Mouse (Mus musculus) embryonic fibroblast, embryonic 13.5 days (primary cell): ENCODE measurements around the gene Napsa. TPM values are rescaled to one million over a fixed set of nuclear protein-coding genes. Genes with fewer than 3 reads are reported as not detected.

Experiments
- H3K27ac ChIP-seq: 2 replicates; pipeline ENCODE4 v1.5.1; 2012; ENCODE audit warnings: low read length, control low read depth, inconsistent platforms; ENCODE audit not compliant: insufficient read depth
- H3K4me1 ChIP-seq: 2 replicates; pipeline ENCODE4 v1.6.1; 2011; ENCODE audit warnings: low read length; ENCODE audit not compliant: control insufficient read depth, insufficient read depth
- H3K4me3 ChIP-seq: 2 replicates; pipeline ENCODE4 v1.5.1; 2011; ENCODE audit warnings: mild to moderate bottlenecking, control low read depth, low read length; ENCODE audit not compliant: insufficient read depth
- CTCF ChIP-seq: IDR thresholded peaks from 2 replicates; pipeline ENCODE4 v1.5.1; 2011; ENCODE audit warnings: mild to moderate bottlenecking, control low read depth, low read length, moderate library complexity, borderline replicate concordance; ENCODE audit not compliant: insufficient read depth
- POLR2A ChIP-seq: IDR thresholded peaks from 2 replicates; pipeline ENCODE4 v1.6.1; 2011; ENCODE audit warnings: low read depth, mild to moderate bottlenecking, control low read depth, low read length, moderate library complexity
- polyA plus RNA-seq: library from polyadenylated mRNA; stranded (reverse); fragments of >200 nt; gene quantifications from 2 replicates; pipeline ENCODE4 v1.2.4, GENCODE M21; 2011; ENCODE audit warnings: low read depth; ENCODE audit not compliant: missing spikeins, insufficient read length

The Napsa gene
- polyA plus RNA-seq, 1 experiment = not detected

DNA sequence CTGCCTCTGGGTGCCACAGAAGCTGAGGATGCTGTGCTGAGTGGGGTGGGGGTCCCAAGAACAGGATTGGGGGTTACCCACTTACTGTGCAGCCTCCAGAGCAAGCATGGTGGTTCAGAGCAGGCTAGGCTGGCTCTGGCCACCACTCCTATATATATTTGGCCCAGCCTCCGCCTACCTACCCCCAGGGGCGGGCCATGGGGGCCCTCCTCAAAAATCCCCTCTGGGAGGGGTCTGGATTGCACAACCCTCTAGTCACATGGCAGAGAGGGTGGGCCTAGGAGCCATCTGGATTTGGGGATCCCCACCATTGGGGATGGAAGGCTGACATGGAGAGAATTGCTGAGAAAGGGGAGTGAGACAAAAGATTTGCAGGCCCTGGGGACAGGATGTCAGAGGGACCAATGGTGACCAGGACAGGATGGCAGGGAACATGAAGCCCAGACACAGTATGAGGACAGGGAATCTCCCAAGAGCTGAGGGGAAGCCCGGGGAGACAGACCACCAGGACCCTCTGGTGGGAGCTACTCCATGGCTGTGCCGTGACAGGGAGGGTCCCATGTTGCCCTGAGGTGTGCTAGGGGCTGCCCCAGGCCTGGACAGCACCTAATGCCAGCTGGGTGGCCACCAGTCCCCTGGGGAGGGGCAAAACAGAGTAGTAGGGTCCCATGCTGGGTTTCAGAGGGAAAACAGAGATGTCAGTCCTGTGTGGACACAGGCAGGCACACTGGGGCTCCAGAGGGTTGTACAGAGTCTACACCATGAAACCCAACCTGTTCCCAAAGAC lies 40.0 kb upstream of the Napsa start, which contains the start of gene Spib:
Spib (minus strand) TSS at position 126 of the 787 bp plus-strand sequence.
- TF ChIP-seq CTCF (no peak), POLR2A (no peak)
- no peaks in the 10 kb centered on the region for H3K4me1 ChIP-seq
- H3K4me3 ChIP-seq = no peak within 1 kb of the TSS
- H3K27ac ChIP-seq = no peak within 1 kb of the TSS

DNA sequence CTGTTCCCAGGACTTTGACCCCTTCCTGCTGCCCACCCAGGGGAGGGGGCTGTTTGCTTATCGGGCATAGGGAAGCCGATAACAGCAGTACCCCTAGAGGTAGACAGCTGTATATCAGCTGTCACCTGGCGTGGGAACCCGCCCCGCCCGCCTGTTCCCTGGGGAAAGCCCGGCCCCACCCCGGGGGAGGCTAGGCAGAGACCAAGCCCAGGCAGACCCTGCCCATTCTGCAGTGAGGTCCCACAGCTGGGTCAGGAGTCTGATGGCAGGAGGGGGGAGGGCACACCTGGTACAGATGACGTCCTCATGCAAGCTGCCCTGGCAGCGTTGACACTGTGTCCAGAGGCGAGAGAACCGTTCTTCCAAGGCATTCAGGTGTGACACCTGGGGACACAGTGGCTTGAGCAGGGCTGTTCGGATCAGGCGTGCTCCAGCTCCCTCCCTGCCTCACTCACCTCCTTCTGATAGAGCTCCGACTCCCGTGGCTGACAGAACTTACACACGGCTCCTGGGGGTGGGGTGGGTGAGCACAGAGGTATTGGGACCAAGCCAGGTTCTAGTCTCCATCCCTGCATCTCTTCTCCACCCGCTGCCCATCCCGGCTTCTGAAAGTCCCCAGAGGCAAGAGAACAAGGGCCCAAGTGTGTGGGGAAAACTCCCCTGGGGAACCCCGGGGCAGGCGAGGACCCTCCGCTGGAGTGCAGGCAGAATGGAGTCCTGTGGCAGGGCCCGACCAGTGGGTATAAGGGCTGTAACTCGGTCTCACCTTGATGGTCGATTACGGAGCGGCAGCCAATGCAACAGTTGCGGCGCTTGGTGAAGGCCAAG lies 39.0 kb upstream of the Napsa start:
- H3K4me1 ChIP-seq = no peaks in the 10 kb centered on the region
- no peak overlapping the region for H3K4me3 ChIP-seq
- TF ChIP-seq CTCF = no peak
- no peak for TF ChIP-seq POLR2A
- no peak overlapping the region for H3K27ac ChIP-seq

DNA sequence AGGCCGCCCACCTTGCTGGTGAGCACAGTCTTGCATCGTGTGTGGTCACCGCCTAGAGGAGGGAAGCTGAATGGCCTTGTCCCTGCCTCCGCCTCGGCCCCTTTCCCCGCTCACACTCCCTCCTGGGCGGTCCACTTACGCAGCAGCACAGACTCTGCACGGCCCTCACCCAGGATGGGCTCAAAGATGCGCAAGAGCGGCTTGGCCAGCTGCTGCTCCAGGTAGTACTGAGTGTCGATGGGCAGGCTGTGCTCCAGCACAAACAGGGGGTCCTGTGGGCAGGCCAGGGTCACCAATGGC lies 38.5 kb upstream of the Napsa start:
- TF ChIP-seq CTCF (no peak), POLR2A (no peak)
- H3K4me3 ChIP-seq = no peak overlapping the region
- no peak overlapping the region for H3K27ac ChIP-seq
- H3K4me1 ChIP-seq = no peaks in the 10 kb centered on the region

DNA sequence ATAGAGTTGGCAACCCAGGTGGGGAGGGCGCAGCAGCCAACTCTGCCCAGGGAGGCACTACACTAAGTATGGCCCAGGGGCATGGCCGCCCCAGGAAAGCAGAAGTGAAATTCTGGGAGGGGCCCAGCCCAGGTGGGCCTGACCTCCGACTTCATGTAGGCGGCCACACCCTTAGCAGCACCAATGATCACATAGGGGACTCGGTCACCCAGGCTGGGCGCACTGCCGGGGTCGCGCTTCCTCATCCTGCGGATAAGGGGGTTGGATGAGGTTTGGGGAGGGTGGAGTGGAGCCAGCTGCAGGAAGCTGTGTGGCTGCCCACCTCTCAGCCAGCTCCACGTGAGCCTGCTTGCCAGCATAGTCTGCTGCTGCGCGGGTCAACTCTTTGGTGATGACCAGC lies 37.9 kb upstream of the Napsa start:
- Histone ChIP-seq H3K27ac (no peak overlapping the region), H3K4me1 (no peaks in the 10 kb centered on the region), H3K4me3 (no peak overlapping the region)
- no peak for TF ChIP-seq POLR2A
- TF ChIP-seq CTCF = no peak

DNA sequence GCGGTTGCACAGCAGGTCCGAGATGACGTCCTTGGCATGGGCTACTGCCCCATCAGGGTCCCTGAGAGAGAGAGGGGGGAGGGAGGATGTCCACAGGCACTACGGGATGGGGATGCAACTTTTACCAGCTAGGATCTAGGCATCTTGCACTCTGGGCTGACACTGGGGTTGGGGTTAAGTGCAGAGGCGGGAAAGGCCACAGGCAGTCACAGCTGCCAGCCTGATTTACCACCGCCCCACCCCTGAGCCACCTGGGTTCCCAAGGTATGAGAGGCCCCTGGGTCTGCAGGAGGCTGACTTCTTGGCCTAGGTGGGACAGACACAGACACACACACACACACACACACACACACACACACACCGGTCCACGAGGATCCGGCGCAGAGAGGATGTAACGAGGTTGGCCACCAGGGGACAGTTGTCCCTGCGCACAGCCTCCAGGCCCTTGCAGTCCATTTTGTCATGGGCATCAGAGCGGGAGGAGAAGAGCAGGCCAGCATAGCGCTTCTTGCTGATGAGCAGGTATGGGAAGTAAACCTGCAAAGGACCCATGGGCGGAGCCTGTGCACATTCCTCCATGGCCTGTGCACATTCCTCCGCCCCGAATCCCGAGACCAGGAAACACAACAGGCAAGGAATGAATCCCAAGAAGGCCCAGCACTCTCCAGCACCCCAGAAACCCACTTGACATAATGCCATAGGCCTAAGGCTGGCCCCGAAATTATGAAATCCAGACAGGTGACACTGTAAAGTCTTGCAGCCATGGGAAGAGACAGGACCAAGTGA lies 37.3 kb upstream of the Napsa start:
- no peak for TF ChIP-seq POLR2A
- TF ChIP-seq CTCF = no peak
- Histone ChIP-seq H3K27ac (no peak overlapping the region), H3K4me3 (no peak overlapping the region), H3K4me1 (no peaks in the 10 kb centered on the region)

DNA sequence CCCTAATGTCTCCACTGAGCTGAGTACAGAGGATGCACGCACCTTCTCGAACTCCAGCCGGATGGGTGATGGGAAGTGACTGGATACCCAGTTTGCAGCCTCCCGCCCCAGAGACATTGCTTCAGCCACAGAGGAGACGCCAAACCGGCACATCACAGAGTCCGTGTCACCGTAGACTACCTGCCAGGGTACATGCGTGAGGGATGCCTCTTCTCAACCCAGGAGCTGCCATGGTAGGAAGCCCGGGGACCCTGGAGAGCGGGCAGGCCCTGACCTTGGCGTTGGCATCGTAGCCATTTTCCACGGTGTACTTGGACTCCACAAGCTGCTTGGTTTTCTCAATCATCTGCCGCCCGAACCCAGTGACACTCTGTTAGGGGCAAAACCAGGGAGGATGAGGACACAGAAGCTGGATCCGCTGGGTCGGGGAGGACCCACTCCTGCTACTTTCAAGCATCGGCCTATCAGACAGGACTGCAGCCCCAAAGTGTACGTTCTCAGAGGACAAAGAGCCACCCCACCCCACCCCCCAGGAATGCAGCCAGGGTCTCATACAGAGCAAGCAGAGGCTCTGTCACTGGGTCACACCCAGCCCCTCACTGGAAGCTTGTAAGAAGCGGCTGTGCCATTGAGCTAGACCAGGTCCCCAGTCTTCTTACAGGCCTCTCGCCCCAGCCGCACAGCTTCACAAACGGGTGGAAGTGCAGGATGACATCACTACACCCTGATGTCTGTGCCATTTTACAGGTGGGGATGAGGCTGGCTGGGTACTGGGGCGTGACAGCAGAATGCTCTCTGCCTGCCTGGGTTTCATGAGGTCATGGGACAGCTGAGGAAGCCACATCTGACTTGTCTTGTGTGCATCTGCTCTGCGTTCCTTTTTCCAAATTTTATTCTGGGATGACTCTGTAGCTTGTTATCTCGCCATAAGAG lies 36.3 kb upstream of the Napsa start:
- no peak overlapping the region for H3K27ac ChIP-seq
- H3K4me3 ChIP-seq = no peak overlapping the region
- no peaks in the 10 kb centered on the region for H3K4me1 ChIP-seq
- TF ChIP-seq CTCF = no peak
- no peak for TF ChIP-seq POLR2A

DNA sequence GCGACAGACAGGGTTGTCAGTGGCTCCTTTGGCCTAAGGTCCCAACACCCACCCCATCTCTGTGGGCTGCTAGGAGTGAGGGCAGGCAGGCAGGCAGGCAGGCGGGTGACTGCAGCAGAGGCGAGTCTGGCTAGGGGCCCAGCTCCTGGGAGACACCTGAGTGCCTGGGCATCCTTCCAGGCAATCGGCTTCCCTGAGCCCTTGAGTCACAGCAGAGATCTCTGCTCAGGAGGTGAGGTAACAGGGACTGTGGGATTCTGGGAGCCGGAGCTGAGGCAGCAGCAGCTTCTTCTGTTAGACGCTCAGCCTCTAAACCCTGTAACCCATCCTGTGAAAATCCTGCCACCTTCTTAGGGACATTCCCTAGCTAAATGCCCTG lies 35.6 kb upstream of the Napsa start:
- no peak for TF ChIP-seq CTCF
- TF ChIP-seq POLR2A = no peak
- no peaks in the 10 kb centered on the region for H3K4me1 ChIP-seq

DNA sequence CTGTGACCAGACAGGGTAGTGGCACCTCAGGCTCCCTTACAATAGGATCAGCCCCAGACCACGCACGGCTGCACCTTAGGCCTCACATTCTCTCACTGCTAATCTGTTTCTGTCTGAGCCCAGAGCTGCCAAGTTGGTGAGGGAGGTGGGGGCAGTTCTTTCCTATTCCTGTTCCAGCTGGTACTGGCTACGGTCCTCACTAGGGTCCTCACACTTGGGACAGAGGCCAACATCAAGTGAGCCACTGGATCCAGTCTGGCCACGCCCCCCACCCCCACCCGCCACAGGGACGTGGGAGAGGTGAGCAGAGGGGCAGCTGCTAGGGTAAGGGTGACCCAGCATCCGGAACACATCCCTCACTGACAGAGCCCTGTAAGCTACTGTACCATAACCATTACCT lies 35.2 kb upstream of the Napsa start:
- TF ChIP-seq POLR2A = no peak
- no peak for TF ChIP-seq CTCF
- Histone ChIP-seq H3K4me3 (no peak overlapping the region), H3K4me1 (no peaks in the 10 kb centered on the region), H3K27ac (no peak overlapping the region)

More for the DNA sequence above, 35.6 kb upstream of the Napsa start:
- H3K4me3 ChIP-seq = no peak overlapping the region
- H3K27ac ChIP-seq = no peak overlapping the region

DNA sequence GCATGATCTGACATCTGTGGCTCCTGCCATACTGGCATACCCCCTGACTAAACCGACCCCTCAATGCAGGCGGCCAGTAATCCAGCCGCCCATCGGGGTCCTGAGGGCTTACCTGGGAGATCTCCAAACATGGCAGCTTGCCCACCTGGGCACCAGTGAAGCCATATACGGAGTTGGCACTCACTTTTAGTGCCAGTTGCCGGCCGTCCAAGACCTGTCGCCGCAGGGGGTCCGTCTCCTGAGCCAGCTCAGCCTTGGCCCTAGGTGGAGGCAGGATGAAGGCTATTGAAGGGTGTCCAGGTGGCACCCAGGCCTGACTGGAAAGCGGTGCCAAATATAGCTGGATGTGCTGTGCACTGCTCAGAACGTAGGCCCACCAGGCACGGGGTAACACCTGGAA lies 34.7 kb upstream of the Napsa start:
- TF ChIP-seq POLR2A (no peak), CTCF (no peak)
- no peaks in the 10 kb centered on the region for H3K4me1 ChIP-seq
- H3K4me3 ChIP-seq = no peak overlapping the region
- no peak overlapping the region for H3K27ac ChIP-seq
